Mouse (Mus musculus) erythroblast, embryonic 14.5 days (primary cell): ENCODE measurements around the gene Msi2. TPM values are rescaled to one million over a fixed set of nuclear protein-coding genes. Genes with fewer than 3 reads are reported as not detected.

Experiments used
- H3K27me3 ChIP-seq: 2 replicates; pipeline ENCODE4 v1.6.1; 2012; ENCODE audit warnings: inconsistent platforms; ENCODE audit not compliant: control insufficient read depth
- H3K36me3 ChIP-seq: 2 replicates; pipeline ENCODE4 v1.6.1; 2012; ENCODE audit warnings: mild to moderate bottlenecking, inconsistent platforms; ENCODE audit not compliant: control insufficient read depth
- H3K4me1 ChIP-seq: 2 replicates; pipeline ENCODE4 v1.6.1; 2012; ENCODE audit warnings: inconsistent platforms; ENCODE audit not compliant: control insufficient read depth
- H3K4me3 ChIP-seq: replicated peaks from 2 replicates; pipeline ENCODE3; 2012; ENCODE audit warnings: moderate library complexity, mild to moderate bottlenecking, inconsistent platforms
- H3K9me3 ChIP-seq: 2 replicates; pipeline ENCODE4 v1.6.1; 2012; ENCODE audit warnings: low read length, inconsistent platforms, mixed read lengths; ENCODE audit not compliant: control insufficient read depth
- GATA1 ChIP-seq: IDR thresholded peaks from 2 replicates; pipeline ENCODE4 v1.6.1; 2012; ENCODE audit warnings: low read length, inconsistent platforms, mixed read lengths
- TAL1 ChIP-seq: IDR thresholded peaks from 3 replicates; pipeline ENCODE4 v1.6.1; 2012; ENCODE audit warnings: low read length, inconsistent platforms, mixed read lengths
- polyA plus RNA-seq: library from polyadenylated mRNA; stranded (reverse); fragments of >175 nt; gene quantifications from 2 replicates; pipeline ENCODE4 v1.2.3, GENCODE M21; 2012

Msi2 gene
- polyA plus RNA-seq, 1 experiment, result 0.45 TPM

DNA sequence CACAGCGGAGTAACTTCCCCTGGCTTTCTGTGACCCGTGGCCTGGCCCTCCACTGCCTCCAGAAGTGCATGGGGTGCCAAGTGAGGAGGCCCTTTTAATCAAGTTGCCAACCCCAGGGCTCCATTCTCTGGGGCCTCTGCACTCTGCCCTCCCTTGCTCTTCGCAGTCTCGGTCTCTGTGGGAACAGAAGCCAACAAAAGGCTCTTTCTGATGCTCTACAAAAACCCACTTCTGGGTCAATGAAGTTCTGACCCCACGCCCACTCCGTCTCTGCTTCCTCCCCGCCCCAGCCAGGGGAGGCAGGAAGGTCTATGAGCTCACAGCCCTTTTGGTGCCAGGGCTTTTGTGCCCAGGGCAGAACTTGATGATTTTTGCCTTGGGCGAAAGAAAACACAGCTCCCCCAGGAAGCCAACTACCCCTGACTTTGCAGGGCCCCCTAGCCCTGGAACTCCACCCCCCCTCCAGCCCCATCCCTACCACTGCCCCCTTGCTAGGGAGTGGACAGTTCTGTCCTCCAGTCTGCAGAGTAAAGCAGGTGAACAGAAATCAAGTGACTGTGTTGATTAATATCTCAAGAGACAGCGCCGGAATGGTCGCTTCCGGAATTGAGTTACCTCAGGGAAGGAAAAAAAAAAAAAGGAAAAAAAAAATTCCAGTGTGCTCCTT is 246.2 kb downstream of the Msi2 start:
- H3K9me3 ChIP-seq, result no peaks in the 10 kb centered on the region
- no peak overlapping the region for H3K4me3 ChIP-seq
- H3K27me3 ChIP-seq, result no peaks in the 10 kb centered on the region
- no peak for TF ChIP-seq GATA1
- TF ChIP-seq TAL1, result no peak
- no peaks in the 10 kb centered on the region for H3K4me1 ChIP-seq
- 0 out of 2 replicates have a peak, but pooled peaks cover 2% of the 10 kb centered on the region for H3K36me3 ChIP-seq

DNA sequence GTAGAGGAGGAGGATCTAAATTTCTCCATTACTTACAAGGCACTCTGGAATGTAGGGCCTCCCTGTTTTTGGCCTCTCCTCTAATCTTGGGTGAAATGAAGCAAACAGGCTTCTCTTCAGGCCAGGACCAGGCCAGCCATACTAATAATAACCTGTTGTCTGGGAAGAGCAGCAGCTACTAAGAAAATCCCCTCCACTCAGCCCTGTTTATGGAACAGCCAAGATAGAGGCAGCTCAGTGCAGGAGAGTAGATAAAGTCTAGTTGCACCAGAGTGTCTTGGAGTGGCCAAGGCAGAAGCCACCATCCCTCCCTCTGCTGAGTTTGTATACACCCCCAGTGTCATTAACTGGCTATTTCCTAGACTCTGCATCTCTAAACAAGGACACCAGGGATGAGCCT is 247.7 kb downstream of the Msi2 start:
- Histone ChIP-seq H3K27me3 (no peaks in the 10 kb centered on the region), H3K36me3 (0 out of 2 replicates have a peak, but pooled peaks cover 2% of the 10 kb centered on the region), H3K4me3 (no peak overlapping the region), H3K9me3 (no peaks in the 10 kb centered on the region), H3K4me1 (no peaks in the 10 kb centered on the region)
- TF ChIP-seq TAL1 (no peak), GATA1 (no peak)

DNA sequence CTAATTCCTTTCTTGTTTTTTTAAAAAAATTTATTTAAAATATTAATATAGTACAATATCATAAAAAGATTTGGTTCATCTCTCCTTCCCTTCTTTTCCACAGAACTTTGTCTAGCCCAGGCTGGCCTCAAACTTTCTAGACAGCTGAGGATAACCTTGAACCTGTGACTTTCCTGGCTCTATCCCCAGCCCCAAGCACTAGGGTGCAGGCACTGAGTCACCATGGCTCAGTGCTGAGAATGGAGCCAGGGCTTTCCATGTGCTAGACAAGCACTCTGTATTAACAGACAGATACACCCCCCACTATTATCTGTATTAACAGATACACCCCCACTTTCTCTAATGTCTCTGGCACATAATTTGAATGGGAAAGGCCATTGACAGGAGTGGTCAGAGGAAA is 249.3 kb downstream of the Msi2 start:
- 0 out of 2 replicates have a peak, but pooled peaks cover 2% of the 10 kb centered on the region for H3K36me3 ChIP-seq
- no peaks in the 10 kb centered on the region for H3K9me3 ChIP-seq
- H3K4me1 ChIP-seq, result no peaks in the 10 kb centered on the region
- no peaks in the 10 kb centered on the region for H3K27me3 ChIP-seq
- TF ChIP-seq GATA1 (no peak), TAL1 (no peak)
- H3K4me3 ChIP-seq, result no peak overlapping the region

DNA sequence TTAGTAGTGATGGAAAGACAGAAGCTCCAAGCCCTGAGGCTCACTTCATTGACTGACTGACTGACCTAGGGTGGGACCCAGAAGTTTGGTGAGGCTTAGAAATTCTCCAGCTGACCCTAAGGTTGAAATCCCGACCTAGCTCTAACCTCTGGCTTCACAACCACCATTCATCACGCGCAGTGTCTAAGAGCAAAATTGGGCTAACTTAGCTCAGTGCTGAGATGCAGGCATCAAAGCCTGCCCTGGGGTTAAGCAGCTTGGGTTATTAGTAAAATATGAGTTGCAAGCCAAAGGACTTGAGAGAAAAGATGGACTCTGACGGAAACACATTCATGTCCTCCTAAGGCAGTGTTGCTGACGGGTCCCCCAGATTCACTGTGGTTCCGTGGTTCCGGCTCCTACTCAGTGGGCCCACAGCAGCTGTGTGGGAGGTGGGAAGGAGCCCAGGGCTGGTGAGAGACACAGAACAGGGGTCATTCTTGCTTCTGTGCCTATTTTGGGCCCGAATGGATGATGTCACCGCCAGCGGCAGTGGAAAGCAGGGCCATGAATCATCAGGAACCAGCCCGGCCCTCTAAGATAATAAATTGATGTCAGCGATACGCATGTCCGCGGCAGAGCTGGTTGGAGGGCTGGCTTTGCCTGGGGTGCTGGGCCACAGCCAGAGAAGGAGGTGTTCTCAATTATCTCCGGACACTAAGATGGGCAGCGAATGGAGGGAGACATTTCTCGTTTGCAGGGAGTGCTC is 250.6 kb downstream of the Msi2 start:
- no peaks in the 10 kb centered on the region for H3K9me3 ChIP-seq
- H3K36me3 ChIP-seq, result 0 out of 2 replicates have a peak, but pooled peaks cover 2% of the 10 kb centered on the region

DNA sequence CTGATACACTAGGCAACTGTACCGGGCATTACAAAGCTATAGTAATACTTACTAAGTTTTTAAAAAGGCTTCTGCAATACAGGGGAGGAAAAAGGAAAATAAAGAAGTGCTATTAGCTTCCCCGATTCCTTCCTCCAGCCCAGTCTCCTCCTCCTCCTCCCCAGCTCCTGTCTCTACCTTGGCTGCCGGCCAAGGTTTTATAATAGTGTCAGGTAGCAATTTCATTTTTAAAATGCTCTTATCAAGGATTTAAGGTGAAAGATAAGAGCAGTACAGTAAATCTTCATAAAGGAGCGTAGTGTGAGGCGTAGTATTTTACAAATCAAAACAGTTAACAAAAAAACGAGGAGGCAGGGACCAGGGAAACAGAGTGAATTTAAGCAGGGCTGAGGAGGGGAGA is 254.4 kb downstream of the Msi2 start:
- no peak for TF ChIP-seq GATA1
- TF ChIP-seq TAL1, result no peak
- Histone ChIP-seq H3K4me3 (no peak overlapping the region), H3K9me3 (no peaks in the 10 kb centered on the region), H3K27me3 (no peaks in the 10 kb centered on the region), H3K4me1 (no peaks in the 10 kb centered on the region), H3K36me3 (no peaks in the 10 kb centered on the region)

More for the DNA sequence above, 250.6 kb downstream of the Msi2 start:
- Histone ChIP-seq H3K4me3 (no peak overlapping the region), H3K4me1 (no peaks in the 10 kb centered on the region), H3K27me3 (no peaks in the 10 kb centered on the region)
- TF ChIP-seq GATA1 (no peak), TAL1 (no peak)

DNA sequence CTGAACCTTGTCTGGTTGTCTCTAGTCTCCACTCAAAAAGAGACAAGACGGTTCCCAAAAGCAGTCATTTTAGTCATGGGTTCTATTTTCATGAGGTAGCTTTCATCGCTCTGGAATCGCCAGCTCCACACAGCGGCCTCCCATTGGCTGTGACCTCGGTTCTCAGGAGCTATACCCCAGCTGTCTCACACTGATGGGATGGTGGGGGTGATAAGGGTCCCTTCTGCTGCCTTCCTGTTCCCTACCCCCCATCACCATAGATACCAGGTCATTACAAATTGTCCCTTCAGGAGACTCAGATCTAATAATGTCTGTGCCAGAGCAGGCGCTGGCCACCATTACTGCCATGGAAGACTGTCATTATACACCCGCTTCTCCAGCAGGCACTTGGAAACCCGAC is 255.5 kb downstream of the Msi2 start:
- no peaks in the 10 kb centered on the region for H3K4me1 ChIP-seq
- no peaks in the 10 kb centered on the region for H3K36me3 ChIP-seq
- no peak overlapping the region for H3K4me3 ChIP-seq
- TF ChIP-seq TAL1 (no peak), GATA1 (no peak)
- no peaks in the 10 kb centered on the region for H3K9me3 ChIP-seq
- H3K27me3 ChIP-seq, result no peaks in the 10 kb centered on the region

DNA sequence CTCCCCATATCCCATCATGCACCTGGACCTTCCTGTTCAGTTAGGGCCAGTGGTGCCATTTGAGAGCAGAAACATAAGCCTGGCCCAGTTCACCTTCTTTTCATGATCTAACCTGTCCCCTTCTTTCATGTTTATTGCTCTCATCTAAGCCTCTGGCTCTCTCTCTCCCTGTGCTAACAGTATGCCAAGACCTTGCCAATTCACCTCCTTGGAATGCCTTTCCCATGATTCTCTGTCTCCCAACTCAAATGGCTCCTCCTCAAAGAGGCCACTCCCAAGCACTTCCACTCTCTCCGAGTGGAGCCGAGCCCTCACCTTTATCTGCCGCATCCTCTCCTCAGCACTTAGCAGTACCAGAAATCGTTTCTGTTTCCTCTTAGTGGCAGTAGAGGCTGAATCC is 256.7 kb downstream of the Msi2 start:
- Histone ChIP-seq H3K4me1 (no peaks in the 10 kb centered on the region), H3K9me3 (no peaks in the 10 kb centered on the region), H3K27me3 (no peaks in the 10 kb centered on the region), H3K36me3 (no peaks in the 10 kb centered on the region), H3K4me3 (no peak overlapping the region)
- TF ChIP-seq GATA1 (no peak), TAL1 (no peak)

DNA sequence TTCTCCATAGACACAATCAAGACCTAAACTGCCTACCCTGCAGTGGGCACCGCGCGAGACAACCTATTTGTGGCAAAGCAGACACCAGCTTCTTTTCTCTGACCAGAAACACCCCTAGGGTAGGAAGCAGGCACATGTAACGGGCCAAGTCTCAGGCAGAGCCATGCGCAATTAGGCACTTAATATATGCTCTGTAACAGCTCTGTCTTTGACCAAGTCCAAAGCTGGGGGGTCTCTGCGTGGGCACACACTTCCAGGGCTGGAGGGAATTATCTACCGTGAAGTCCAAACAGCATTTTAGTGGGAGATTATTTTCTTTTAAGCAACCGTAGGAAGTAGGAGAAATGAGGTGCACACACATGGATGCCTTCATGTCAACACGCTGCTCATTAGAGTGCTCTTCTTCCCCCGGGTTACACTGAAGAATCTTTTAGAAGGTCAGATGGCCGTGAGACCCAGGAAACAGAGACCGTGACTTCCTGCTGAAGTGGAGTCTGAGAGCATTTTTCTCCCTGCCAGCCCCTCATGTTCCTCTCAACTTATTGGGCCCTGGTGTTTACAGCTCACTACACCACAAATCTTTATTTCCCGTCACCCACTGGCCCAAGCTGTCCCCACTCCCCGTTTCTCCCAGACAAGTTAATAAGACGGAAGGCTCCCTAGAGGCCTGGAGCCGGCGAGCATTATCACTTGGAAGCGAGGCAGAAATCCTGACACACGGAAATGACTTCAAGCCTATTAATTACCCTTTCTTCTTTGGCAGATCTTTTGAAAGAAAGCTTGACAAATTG is 258.2 kb downstream of the Msi2 start:
- Histone ChIP-seq H3K9me3 (no peaks in the 10 kb centered on the region), H3K27me3 (no peaks in the 10 kb centered on the region), H3K4me1 (no peaks in the 10 kb centered on the region), H3K4me3 (no peak overlapping the region), H3K36me3 (no peaks in the 10 kb centered on the region)
- TF ChIP-seq TAL1 (no peak), GATA1 (no peak)

DNA sequence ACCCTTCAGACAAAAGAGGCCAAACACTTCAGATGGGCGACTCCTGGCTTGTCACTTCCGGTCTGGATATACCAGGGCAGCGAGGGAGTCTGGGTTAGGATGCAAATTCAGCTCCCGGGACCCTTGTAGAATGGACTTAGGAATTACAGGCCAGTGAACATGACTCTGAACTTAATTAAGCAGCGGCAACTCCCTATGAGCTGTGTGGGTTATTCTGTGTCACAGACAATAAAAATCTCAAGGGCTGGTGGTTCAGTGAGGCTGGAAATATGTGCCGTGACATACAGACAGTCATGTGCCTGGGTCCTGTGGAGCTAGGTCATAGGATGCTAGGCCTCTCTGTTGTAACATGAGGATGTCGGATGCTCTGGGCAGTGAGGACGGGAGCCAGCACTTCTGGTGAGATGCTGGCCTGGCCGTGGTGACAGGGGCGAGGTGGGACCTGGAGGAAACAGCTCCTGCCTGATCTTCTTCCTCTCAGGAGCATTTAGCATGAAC is 261.0 kb downstream of the Msi2 start:
- no peaks in the 10 kb centered on the region for H3K4me1 ChIP-seq
- H3K4me3 ChIP-seq, result no peak overlapping the region
- no peaks in the 10 kb centered on the region for H3K36me3 ChIP-seq
- no peaks in the 10 kb centered on the region for H3K27me3 ChIP-seq
- H3K9me3 ChIP-seq, result no peaks in the 10 kb centered on the region
- TF ChIP-seq TAL1, result no peak
- no peak for TF ChIP-seq GATA1
